Mouse (Mus musculus) kidney, adult 2 months (tissue): Measurements from ENCODE around the gene Klk9.

ENCODE experiments used
- CTCF ChIP-seq: fragments of 200-500 bp; conservative IDR thresholded peaks from 2 replicates; pipeline ENCODE4 v1.5.1; 2011; ENCODE audit warnings: low read depth, mild to moderate bottlenecking, control low read depth, low read length, moderate library complexity, mixed read lengths; ENCODE audit not compliant: insufficient read depth, insufficient read length
- POLR2A ChIP-seq: fragments of 200-500 bp; IDR thresholded peaks from one replicate; pipeline ENCODE4 v1.6.1; 2011; ENCODE audit warnings: low read depth, low read length, control low read depth

- TF ChIP-seq POLR2A (no peak), CTCF (no peak)
Measured at GRCm38 (mm10) chr7:43789295-43789694, 2.4 kb upstream of the Klk9 start.
